Mouse (Mus musculus) CD4-positive, CD25-positive, alpha-beta regulatory T cell, adult 9 weeks (primary cell): Measurements from ENCODE around the gene Dnmt3a. TPM values are rescaled to one million over a fixed set of nuclear protein-coding genes. Genes with fewer than 3 reads are reported as not detected.

Source experiments
- polyA plus RNA-seq: library from polyadenylated mRNA; unstranded; fragments of 100-300 nt; shearing (Covaris generic); gene quantifications from one replicate; pipeline ENCODE4 v1.2.1, GENCODE M21; 2017

The Dnmt3a gene
- 29.1 TPM for polyA plus RNA-seq

GRCm38 (mm10) chr12:3805852-3806251 is at the start of gene Dnmt3a:
Gene Dnmt3a, plus strand, starts transcription at chr12:3806007.

GRCm38 (mm10) chr12:3954651-3955050 is 148.8 kb downstream of the Dnmt3a start, which contains the start of gene Pomc:
Gene Pomc, plus strand, starts transcription at chr12:3954951.

Other genes starting within 250 kb of the Dnmt3a start
- 20.5 TPM for gene Dtnb, start 233.6 kb upstream of the Dnmt3a start, polyA plus RNA-seq
- gene Pomc, start 148.9 kb downstream of the Dnmt3a start, polyA plus RNA-seq: 2.1 TPM
- gene Efr3b, start 232.9 kb downstream of the Dnmt3a start, polyA plus RNA-seq: 0.25 TPM